Mouse (Mus musculus): ENCODE results near the gene Usp17la. TPM values are rescaled to one million over a fixed set of nuclear protein-coding genes. Genes with fewer than 3 reads are reported as not detected.

The Usp17la gene
- polyA plus RNA-seq (2014; fragmentation: Illumina TruSeq; extraction: RNeasy Lipid Tissue Mini Kit (QIAGEN cat#74804); ENCODE audit: low read depth, low replicate concordance): not detected

DNA sequence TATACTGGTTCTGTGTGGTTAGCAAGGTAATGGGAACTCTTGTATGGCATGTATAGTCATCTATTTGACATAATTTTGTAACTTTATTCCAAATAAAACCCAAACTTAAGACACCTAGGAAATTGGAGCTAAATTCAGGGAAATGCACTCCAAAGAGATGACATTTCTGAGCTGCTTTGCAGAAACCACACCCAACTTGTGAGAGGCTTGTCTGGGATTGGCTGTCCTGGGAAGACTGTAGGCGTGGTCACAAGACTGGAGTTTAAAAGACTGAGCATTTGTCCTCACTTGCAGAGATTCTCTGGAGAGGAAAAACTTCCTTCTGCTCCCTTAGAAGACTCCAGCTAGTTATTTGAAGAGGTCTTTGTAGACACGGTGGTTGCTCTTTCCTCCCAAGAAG lies at the start of gene Usp17la:
Gene Usp17la (plus strand): TSS at position 301 of the 400 bp plus-strand sequence.

DNA sequence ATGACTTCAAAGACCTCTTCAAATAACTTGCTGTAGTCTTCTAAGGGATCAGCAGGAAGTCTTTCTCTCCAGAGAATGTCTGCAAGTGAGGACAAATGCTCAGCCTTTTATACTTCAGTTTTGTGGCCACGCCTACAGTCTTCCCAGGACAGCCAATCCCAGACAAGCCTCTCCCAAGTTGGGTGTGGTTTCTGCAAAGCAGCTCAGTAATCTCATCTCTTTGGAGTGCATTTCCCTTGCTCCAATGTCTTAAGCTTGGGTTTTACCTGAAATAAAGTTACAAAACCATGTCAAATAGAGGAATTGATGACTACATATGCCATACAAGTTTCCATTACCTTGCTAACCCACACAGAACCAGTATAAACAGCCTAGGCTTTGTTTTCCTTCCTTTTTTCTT lies 14.3 kb upstream of the Usp17la start, which contains the start of gene Usp17lb:
Gene Usp17lb (minus strand): TSS at position 101 of the 400 bp plus-strand sequence.

DNA sequence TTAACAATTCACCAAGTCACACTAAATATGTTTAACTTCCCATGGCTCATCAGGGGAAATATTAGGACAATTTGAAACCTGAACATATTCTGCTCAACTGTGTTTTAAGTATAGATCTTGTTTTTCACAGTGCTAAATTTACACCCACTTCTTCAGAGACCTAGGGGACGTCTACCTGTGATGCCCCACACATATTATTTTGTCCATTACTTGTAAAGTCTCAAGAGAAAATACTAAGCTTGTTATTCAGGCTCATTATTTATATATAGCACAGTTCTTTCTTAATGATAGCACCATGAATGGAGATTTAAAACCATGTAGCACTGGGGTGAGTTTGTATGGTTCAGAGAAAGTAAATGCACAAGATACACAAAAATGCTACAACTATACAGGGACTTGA lies 20.9 kb downstream of the Usp17la start, which contains the start of gene Olfr665:
Gene Olfr665 (plus strand): TSS at position 301 of the 400 bp plus-strand sequence.

DNA sequence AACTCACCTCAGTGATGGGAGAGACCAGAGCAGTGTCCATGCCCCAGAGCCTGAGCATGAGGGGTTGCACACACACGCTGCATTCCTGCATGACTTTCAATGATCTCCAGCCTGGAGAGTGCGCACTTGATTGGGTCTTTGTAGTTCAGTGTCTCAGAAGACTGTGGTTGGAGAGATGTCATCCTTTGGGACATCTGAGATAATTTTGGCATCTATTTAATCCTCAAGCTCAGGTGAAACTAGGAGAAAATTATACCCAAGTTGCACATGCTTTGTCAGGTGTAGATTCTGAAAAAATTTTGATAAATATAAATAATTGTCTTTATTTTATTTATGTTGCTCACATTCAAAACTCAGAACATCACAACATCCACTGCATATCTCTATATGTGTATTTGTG lies 39.0 kb downstream of the Usp17la start, which contains the start of gene Olfr666:
Gene Olfr666 (minus strand): TSS at position 101 of the 400 bp plus-strand sequence.

Other genes with a start within 250 kb of the Usp17la start
- not detected for gene Olfr656, start 243.1 kb upstream of the Usp17la start, polyA plus RNA-seq (2014; fragmentation: Illumina TruSeq; extraction: RNeasy Lipid Tissue Mini Kit (QIAGEN cat#74804); ENCODE audit: low read depth, low replicate concordance)
- gene Olfr657, start 232.2 kb upstream of the Usp17la start, polyA plus RNA-seq (2014; fragmentation: Illumina TruSeq; extraction: RNeasy Lipid Tissue Mini Kit (QIAGEN cat#74804); ENCODE audit: low read depth, low replicate concordance): not detected
- gene Olfr658, start 209.7 kb upstream of the Usp17la start, polyA plus RNA-seq (2014; fragmentation: Illumina TruSeq; extraction: RNeasy Lipid Tissue Mini Kit (QIAGEN cat#74804); ENCODE audit: low read depth, low replicate concordance): 0.38 TPM
- not detected for gene Olfr659, start 190.3 kb upstream of the Usp17la start, polyA plus RNA-seq (2014; fragmentation: Illumina TruSeq; extraction: RNeasy Lipid Tissue Mini Kit (QIAGEN cat#74804); ENCODE audit: low read depth, low replicate concordance)
- not detected for gene Olfr661, start 170.5 kb upstream of the Usp17la start, polyA plus RNA-seq (2014; fragmentation: Illumina TruSeq; extraction: RNeasy Lipid Tissue Mini Kit (QIAGEN cat#74804); ENCODE audit: low read depth, low replicate concordance)
- gene Usp17le, start 79.5 kb upstream of the Usp17la start, polyA plus RNA-seq (2014; fragmentation: Illumina TruSeq; extraction: RNeasy Lipid Tissue Mini Kit (QIAGEN cat#74804); ENCODE audit: low read depth, low replicate concordance): not detected
- not detected for gene Usp17lb, start 14.4 kb upstream of the Usp17la start, polyA plus RNA-seq (2014; fragmentation: Illumina TruSeq; extraction: RNeasy Lipid Tissue Mini Kit (QIAGEN cat#74804); ENCODE audit: low read depth, low replicate concordance)
- gene Olfr665, start 21.0 kb downstream of the Usp17la start, polyA plus RNA-seq (2014; fragmentation: Illumina TruSeq; extraction: RNeasy Lipid Tissue Mini Kit (QIAGEN cat#74804); ENCODE audit: low read depth, low replicate concordance): not detected
- not detected for gene Olfr666, start 38.9 kb downstream of the Usp17la start, polyA plus RNA-seq (2014; fragmentation: Illumina TruSeq; extraction: RNeasy Lipid Tissue Mini Kit (QIAGEN cat#74804); ENCODE audit: low read depth, low replicate concordance)
- not detected for gene Olfr667, start 64.5 kb downstream of the Usp17la start, polyA plus RNA-seq (2014; fragmentation: Illumina TruSeq; extraction: RNeasy Lipid Tissue Mini Kit (QIAGEN cat#74804); ENCODE audit: low read depth, low replicate concordance)
- gene Olfr668, start 71.0 kb downstream of the Usp17la start, polyA plus RNA-seq (2014; fragmentation: Illumina TruSeq; extraction: RNeasy Lipid Tissue Mini Kit (QIAGEN cat#74804); ENCODE audit: low read depth, low replicate concordance): not detected
- gene Olfr669, start 77.2 kb downstream of the Usp17la start, polyA plus RNA-seq (2014; fragmentation: Illumina TruSeq; extraction: RNeasy Lipid Tissue Mini Kit (QIAGEN cat#74804); ENCODE audit: low read depth, low replicate concordance): not detected
- gene Olfr670, start 105.6 kb downstream of the Usp17la start, polyA plus RNA-seq (2014; fragmentation: Illumina TruSeq; extraction: RNeasy Lipid Tissue Mini Kit (QIAGEN cat#74804); ENCODE audit: low read depth, low replicate concordance): not detected
- not detected for gene Olfr671, start 122.1 kb downstream of the Usp17la start, polyA plus RNA-seq (2014; fragmentation: Illumina TruSeq; extraction: RNeasy Lipid Tissue Mini Kit (QIAGEN cat#74804); ENCODE audit: low read depth, low replicate concordance)
- not detected for gene Olfr672, start 145.0 kb downstream of the Usp17la start, polyA plus RNA-seq (2014; fragmentation: Illumina TruSeq; extraction: RNeasy Lipid Tissue Mini Kit (QIAGEN cat#74804); ENCODE audit: low read depth, low replicate concordance)
- gene Olfr675, start 171.5 kb downstream of the Usp17la start, polyA plus RNA-seq (2014; fragmentation: Illumina TruSeq; extraction: RNeasy Lipid Tissue Mini Kit (QIAGEN cat#74804); ENCODE audit: low read depth, low replicate concordance): not detected
- gene Olfr676, start 175.7 kb downstream of the Usp17la start, polyA plus RNA-seq (2014; fragmentation: Illumina TruSeq; extraction: RNeasy Lipid Tissue Mini Kit (QIAGEN cat#74804); ENCODE audit: low read depth, low replicate concordance): not detected
- gene Olfr677, start 194.4 kb downstream of the Usp17la start, polyA plus RNA-seq (2014; fragmentation: Illumina TruSeq; extraction: RNeasy Lipid Tissue Mini Kit (QIAGEN cat#74804); ENCODE audit: low read depth, low replicate concordance): not detected
- not detected for gene Olfr678, start 207.5 kb downstream of the Usp17la start, polyA plus RNA-seq (2014; fragmentation: Illumina TruSeq; extraction: RNeasy Lipid Tissue Mini Kit (QIAGEN cat#74804); ENCODE audit: low read depth, low replicate concordance)
- gene Olfr679, start 224.2 kb downstream of the Usp17la start, polyA plus RNA-seq (2014; fragmentation: Illumina TruSeq; extraction: RNeasy Lipid Tissue Mini Kit (QIAGEN cat#74804); ENCODE audit: low read depth, low replicate concordance): not detected
- not detected for gene Olfr680-ps1, start 235.8 kb downstream of the Usp17la start, polyA plus RNA-seq (2014; fragmentation: Illumina TruSeq; extraction: RNeasy Lipid Tissue Mini Kit (QIAGEN cat#74804); ENCODE audit: low read depth, low replicate concordance)